Mouse (Mus musculus): ENCODE data around the gene Gm18596. TPM values are rescaled to one million over a fixed set of nuclear protein-coding genes. Genes with fewer than 3 reads are reported as not detected.
"Not testable (repeated sequence)": the region's sequence is repeated elsewhere in the genome, so short reads cannot be mapped to it uniquely, and the experiment has no call there.

The Gm18596 gene
- total RNA-seq, 2 experiments from 2014 or later, result not detected

- no peak for DNase-seq (ENCODE audit: extremely low spot score in 1 of 2, low spot score in 2 of 2)
- Histone ChIP-seq H3K4me3 (no peak overlapping the region), H3K27ac (no peak overlapping the region)
- no peak for TF ChIP-seq CTCF (IDR thresholded peaks at IDR 0.05)
- intact Hi-C loops (cut with DNase I), result no loop called here
Observed at GRCm38 (mm10) chr10:77738929-77739328, 3.5 kb downstream of the Gm18596 start.

GRCm38 (mm10) chr10:77735928-77736327, 6.5 kb downstream of the Gm18596 start:
- Histone ChIP-seq H3K4me3 (no peak overlapping the region), H3K27ac (no peak overlapping the region)
- intact Hi-C loops (cut with DNase I), result no loop called here
- DNase-seq (ENCODE audit: extremely low spot score in 1 of 2, low spot score in 2 of 2), result no peak
- no peak for TF ChIP-seq CTCF (IDR thresholded peaks at IDR 0.05)

GRCm38 (mm10) chr10:77729241-77729640, 13.2 kb downstream of the Gm18596 start:
- Histone ChIP-seq H3K4me3 (no peak overlapping the region), H3K27ac (no peak overlapping the region)
- DNase-seq (ENCODE audit: extremely low spot score in 1 of 2, low spot score in 2 of 2), result no peak
- intact Hi-C loops (cut with DNase I), result no loop called here
- peak; percentile 30 for TF ChIP-seq CTCF (IDR thresholded peaks at IDR 0.05)

- Histone ChIP-seq H3K27ac (no peak overlapping the region), H3K4me3 (no peak overlapping the region)
- no peak for DNase-seq (ENCODE audit: extremely low spot score in 1 of 2, low spot score in 2 of 2)
- peak; percentile 27 for TF ChIP-seq CTCF (IDR thresholded peaks at IDR 0.05)
- intact Hi-C loops (cut with DNase I), result no loop called here
Observed at GRCm38 (mm10) chr10:77728280-77728679, 14.2 kb downstream of the Gm18596 start.

GRCm38 (mm10) chr10:77726186-77726585, 16.3 kb downstream of the Gm18596 start, which contains the start of gene Gm10100:
Gene Gm10100, plus strand, starts transcription at chr10:77726486.
- no peak within 1 kb of the TSS for H3K4me3 ChIP-seq
- intact Hi-C loops (cut with DNase I), result no loop called here
- no peak within 1 kb of the TSS for H3K27ac ChIP-seq
- TF ChIP-seq CTCF (IDR thresholded peaks at IDR 0.05), result no peak
- DNase-seq (ENCODE audit: extremely low spot score in 1 of 2, low spot score in 2 of 2), result no peak

- DNase-seq (ENCODE audit: extremely low spot score in 1 of 2, low spot score in 2 of 2), result no peak
- TF ChIP-seq CTCF (IDR thresholded peaks at IDR 0.05), result no peak; the same call in 1 of the 2 replicates
- Histone ChIP-seq H3K27ac (no peak overlapping the region), H3K4me3 (no peak overlapping the region)
- intact Hi-C loops (cut with DNase I), result loop anchor here (5.0 kb wide), 1 partner anchor 152 kb away; no protein-coding TSS in a partner anchor
Observed at GRCm38 (mm10) chr10:77724855-77725254, 17.6 kb downstream of the Gm18596 start.

GRCm38 (mm10) chr10:77720299-77720698, 22.1 kb downstream of the Gm18596 start, which contains the start of gene Krtap12-1:
Gene Krtap12-1, plus strand, starts transcription at chr10:77720599.
- not testable (repeated sequence) for DNase-seq (ENCODE audit: extremely low spot score in 1 of 2, low spot score in 2 of 2); H3K27ac ChIP-seq; H3K4me3 ChIP-seq
- intact Hi-C loops (cut with DNase I), result loop anchor here (5.0 kb wide), 1 partner anchor 157 kb away; no protein-coding TSS in a partner anchor

GRCm38 (mm10) chr10:77715507-77715906, 26.9 kb downstream of the Gm18596 start, which contains the start of gene Gm10142:
Gene Gm10142, plus strand, starts transcription at chr10:77715807.
- no peak for DNase-seq (ENCODE audit: extremely low spot score in 1 of 2, low spot score in 2 of 2)
- TF ChIP-seq CTCF (IDR thresholded peaks at IDR 0.05), result no peak
- Histone ChIP-seq H3K27ac (no peak within 1 kb of the TSS), H3K4me3 (no peak within 1 kb of the TSS)
- intact Hi-C loops (cut with DNase I), result no loop called here

GRCm38 (mm10) chr10:77713734-77714133, 28.7 kb downstream of the Gm18596 start:
- intact Hi-C loops (cut with DNase I), result no loop called here
- no peak for TF ChIP-seq CTCF (IDR thresholded peaks at IDR 0.05)
- no peak for DNase-seq (ENCODE audit: extremely low spot score in 1 of 2, low spot score in 2 of 2)
- H3K27ac ChIP-seq, result no peak overlapping the region
- H3K4me3 ChIP-seq, result no peak overlapping the region

GRCm38 (mm10) chr10:77711157-77711556, 31.3 kb downstream of the Gm18596 start, which contains the start of gene Gm10024:
Gene Gm10024, plus strand, starts transcription at chr10:77711457.
- H3K4me3 ChIP-seq; intact Hi-C loops (cut with DNase I); H3K27ac ChIP-seq; DNase-seq (ENCODE audit: extremely low spot score in 1 of 2, low spot score in 2 of 2): not testable (repeated sequence)

GRCm38 (mm10) chr10:77709831-77710230, 32.6 kb downstream of the Gm18596 start:
- intact Hi-C loops (cut with DNase I), result no loop called here
- DNase-seq (ENCODE audit: extremely low spot score in 1 of 2, low spot score in 2 of 2), result no peak
- H3K4me3 ChIP-seq, result no peak overlapping the region
- peak; percentile 38 for TF ChIP-seq CTCF (IDR thresholded peaks at IDR 0.05)
- no peak overlapping the region for H3K27ac ChIP-seq

GRCm38 (mm10) chr10:77706326-77706725, 36.1 kb downstream of the Gm18596 start, which contains the start of gene Gm10272:
Gene Gm10272, plus strand, starts transcription at chr10:77706626.
- intact Hi-C loops (cut with DNase I), result no loop called here
- H3K27ac ChIP-seq, result no peak within 1 kb of the TSS

GRCm38 (mm10) chr10:77697133-77697532, 45.3 kb downstream of the Gm18596 start, which contains the start of gene Gm9508:
Gene Gm9508, minus strand, starts transcription at chr10:77697233.
- H3K27ac ChIP-seq, result no peak within 1 kb of the TSS
- no peak within 1 kb of the TSS for H3K4me3 ChIP-seq
- TF ChIP-seq CTCF (IDR thresholded peaks at IDR 0.05), result no peak
- DNase-seq (ENCODE audit: extremely low spot score in 1 of 2, low spot score in 2 of 2), result no peak
- intact Hi-C loops (cut with DNase I), result no loop called here

More at GRCm38 (mm10) chr10:77706326-77706725, 36.1 kb downstream of the Gm18596 start, which contains the start of gene Gm10272:
- no peak for TF ChIP-seq CTCF (IDR thresholded peaks at IDR 0.05)
- H3K4me3 ChIP-seq, result no peak within 1 kb of the TSS
- no peak for DNase-seq (ENCODE audit: extremely low spot score in 1 of 2, low spot score in 2 of 2)

Other genes with a start within 250 kb of the Gm18596 start
- 10 to 100 TPM; 32.6 to 35.7 TPM for gene Fam207a, start 226.9 kb downstream of the Gm18596 start, total RNA-seq (2021)
- 1 to 10 TPM; 3.0 to 3.5 TPM for gene Itgb2, start 212.4 kb downstream of the Gm18596 start, total RNA-seq (2021)
- 10 to 100 TPM; 71.6 to 77.6 TPM for gene Pttg1ip, start 160.9 kb downstream of the Gm18596 start, total RNA-seq (2021)
- gene Sumo3, start 136.5 kb downstream of the Gm18596 start, total RNA-seq (2021), result 100 to 1,000 TPM; 142 to 156 TPM
- gene Gm49325, start 136.4 kb downstream of the Gm18596 start, total RNA-seq (2021), result 1 to 10 TPM; 2.0 to 5.3 TPM
- 10 to 100 TPM; 47.4 to 48.0 TPM for gene Ube2g2, start 120.4 kb downstream of the Gm18596 start, total RNA-seq (2021)
- under 1 TPM; 0.18 to 0.21 TPM for gene Tspear, start 56.1 kb downstream of the Gm18596 start, total RNA-seq (2021)
- gene Gm19402, start 51.9 kb downstream of the Gm18596 start, total RNA-seq (2021), result not detected
- not detected for gene Gm9508, start 45.4 kb downstream of the Gm18596 start, total RNA-seq (2021)
- not detected for gene Gm10272, start 36.0 kb downstream of the Gm18596 start, total RNA-seq (2021)
- gene Gm10024, start 31.2 kb downstream of the Gm18596 start, total RNA-seq (2021), result not detected
- gene Gm10142, start 26.8 kb downstream of the Gm18596 start, total RNA-seq (2021), result not detected
- not detected for gene Krtap12-1, start 22.0 kb downstream of the Gm18596 start, total RNA-seq (2021)
- gene Gm10100, start 16.2 kb downstream of the Gm18596 start, total RNA-seq (2021), result not detected
- not detected for gene Gm9736, start 8.7 kb upstream of the Gm18596 start, total RNA-seq (2021)
- gene Gm3233, start 17.0 kb upstream of the Gm18596 start, total RNA-seq (2021), result not detected
- not detected for gene Gm3238, start 28.7 kb upstream of the Gm18596 start, total RNA-seq (2021)
- gene Gm7138, start 34.3 kb upstream of the Gm18596 start, total RNA-seq (2021), result not detected
- gene Gm3250, start 39.9 kb upstream of the Gm18596 start, total RNA-seq (2021), result not detected
- not detected for gene Gm7137, start 45.6 kb upstream of the Gm18596 start, total RNA-seq (2021)
- gene Gm9639, start 52.4 kb upstream of the Gm18596 start, total RNA-seq (2021), result not detected
- gene Gm19668, start 56.5 kb upstream of the Gm18596 start, total RNA-seq (2021), result not detected
- gene Gm9507, start 69.2 kb upstream of the Gm18596 start, total RNA-seq (2021), result not detected
- not detected for gene Gm2696, start 72.0 kb upstream of the Gm18596 start, total RNA-seq (2021)
- gene Krtap10-4, start 84.5 kb upstream of the Gm18596 start, total RNA-seq (2021), result not detected
- not detected for gene Krtap10-10, start 93.3 kb upstream of the Gm18596 start, total RNA-seq (2021)
- not detected for gene Gm36176, start 104.2 kb upstream of the Gm18596 start, total RNA-seq (2021)
- gene Gm10318, start 110.2 kb upstream of the Gm18596 start, total RNA-seq (2021), result not detected
- not detected for gene Gm3285, start 119.3 kb upstream of the Gm18596 start, total RNA-seq (2021)
- 1 to 10 TPM; 9.5 to 9.8 TPM for gene Lrrc3, start 159.9 kb upstream of the Gm18596 start, total RNA-seq (2021)
- gene Trpm2, start 227.9 kb upstream of the Gm18596 start, total RNA-seq (2021), result 10 to 100 TPM; 44.7 to 50.3 TPM
- 10 to 100 TPM; 33.9 to 34.0 TPM for gene 1810043G02Rik, start 235.9 kb upstream of the Gm18596 start, total RNA-seq (2021)

All from left cerebral cortex, adult 2 months (tissue).